Mouse (Mus musculus) layer of hippocampus, postnatal 36 days (tissue): ENCODE results near the gene Ckmt1. TPM values are rescaled to one million over a fixed set of nuclear protein-coding genes. Genes with fewer than 3 reads are reported as not detected.
A peak's percentile ranks its signal among the peaks of the same experiment; 100 is the strongest.
"Not testable (repeated sequence)": the region's sequence is repeated elsewhere in the genome, so short reads cannot be mapped to it uniquely, and the experiment has no call there.

Experiments used
- DNase-seq, 2 experiments: peaks; one replicate each; pipeline ENCODE4 v3.0.0; 2022
- total RNA-seq, 2 experiments: library from RNA; stranded (reverse); gene quantifications; 2 replicates each; pipeline ENCODE4 v1.2.3; 2021

Ckmt1 gene
- 100 to 1,000 TPM; 376 to 384 TPM for total RNA-seq

DNA sequence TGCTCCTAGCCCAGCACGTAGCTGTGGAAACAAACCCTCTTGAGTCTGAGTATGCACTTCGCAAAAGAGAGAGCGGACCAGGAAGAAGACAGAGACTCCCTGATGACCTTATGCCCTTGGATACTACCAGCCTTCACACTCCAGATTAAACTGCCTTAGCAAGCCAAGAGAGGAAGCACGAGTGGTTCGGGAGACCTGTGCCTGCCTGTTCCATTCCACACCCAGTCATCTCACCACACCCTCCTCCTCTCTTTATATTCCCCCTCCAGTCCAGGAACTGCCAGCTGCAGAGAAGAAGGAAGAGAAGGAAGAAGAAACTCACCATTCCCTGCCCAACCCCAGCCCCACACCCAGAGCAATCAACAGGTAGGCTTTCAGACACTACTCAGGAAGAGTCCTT lies at the start of gene Ckmt1:
Gene Ckmt1 (plus strand): TSS at position 221 of the 400 bp plus-strand sequence.
- no peak for DNase-seq

DNA sequence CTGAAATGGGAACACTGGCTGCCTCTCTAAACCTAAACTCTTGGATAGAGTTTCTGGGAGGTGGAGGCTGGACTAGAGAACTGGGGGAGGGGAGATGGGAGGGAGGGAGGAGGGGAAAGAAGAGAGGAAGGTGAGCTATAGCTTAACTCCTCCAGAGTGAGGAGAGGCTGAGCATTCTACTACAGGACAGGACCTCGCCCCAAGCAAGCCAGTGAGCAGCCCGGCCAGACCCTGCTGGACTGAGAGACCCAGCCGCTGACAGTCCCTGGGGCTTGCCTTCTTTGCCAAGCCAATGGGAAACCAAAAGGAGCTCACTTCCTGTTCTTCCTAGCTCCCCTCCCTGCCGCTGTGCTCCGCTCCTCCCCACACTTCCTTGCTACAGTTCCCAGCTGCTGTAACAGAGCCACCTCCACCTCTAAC lies 48.5 kb upstream of the Ckmt1 start:
- DNase-seq, result no peak

DNA sequence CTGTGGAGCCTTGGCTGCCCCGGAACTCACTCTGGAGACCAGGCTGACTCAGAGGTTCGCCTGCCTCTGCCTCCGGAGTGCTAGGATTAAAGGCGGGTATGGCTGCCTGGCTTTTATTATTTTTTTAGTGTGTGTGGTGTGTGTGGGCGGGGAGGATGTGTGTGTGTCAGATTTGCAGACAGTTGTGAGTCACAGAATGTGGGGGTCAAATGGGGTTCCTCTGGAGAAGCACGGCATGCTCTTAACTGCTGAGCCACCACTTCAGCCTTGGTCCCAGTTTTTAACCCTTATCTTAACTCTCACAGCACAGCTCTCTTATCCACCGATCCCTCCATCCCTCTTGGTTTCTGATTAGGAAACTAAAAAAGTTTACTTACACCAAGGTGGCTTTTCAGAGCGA lies 41.2 kb upstream of the Ckmt1 start:
- no peak for DNase-seq

DNA sequence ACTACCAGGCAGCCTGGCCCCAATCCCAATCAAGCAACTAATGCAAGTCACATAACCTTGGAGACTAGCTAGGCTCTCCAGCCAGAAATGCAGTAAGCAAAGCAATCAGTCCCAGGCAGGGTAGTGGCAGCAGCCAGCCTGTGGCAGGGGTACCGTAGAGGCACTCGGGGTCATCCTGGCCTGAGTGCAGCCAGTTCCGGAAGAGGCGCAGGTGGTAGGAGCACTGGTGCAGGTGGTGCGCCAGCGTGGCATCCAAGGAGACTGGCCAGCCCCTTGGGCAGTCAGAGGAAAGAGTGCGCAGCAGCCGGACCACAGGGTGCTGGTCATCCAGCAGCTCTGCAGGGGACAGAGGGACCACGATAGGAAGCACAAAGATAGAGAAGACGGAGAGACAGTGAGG lies 34.5 kb upstream of the Ckmt1 start:
- DNase-seq, result no peak

DNA sequence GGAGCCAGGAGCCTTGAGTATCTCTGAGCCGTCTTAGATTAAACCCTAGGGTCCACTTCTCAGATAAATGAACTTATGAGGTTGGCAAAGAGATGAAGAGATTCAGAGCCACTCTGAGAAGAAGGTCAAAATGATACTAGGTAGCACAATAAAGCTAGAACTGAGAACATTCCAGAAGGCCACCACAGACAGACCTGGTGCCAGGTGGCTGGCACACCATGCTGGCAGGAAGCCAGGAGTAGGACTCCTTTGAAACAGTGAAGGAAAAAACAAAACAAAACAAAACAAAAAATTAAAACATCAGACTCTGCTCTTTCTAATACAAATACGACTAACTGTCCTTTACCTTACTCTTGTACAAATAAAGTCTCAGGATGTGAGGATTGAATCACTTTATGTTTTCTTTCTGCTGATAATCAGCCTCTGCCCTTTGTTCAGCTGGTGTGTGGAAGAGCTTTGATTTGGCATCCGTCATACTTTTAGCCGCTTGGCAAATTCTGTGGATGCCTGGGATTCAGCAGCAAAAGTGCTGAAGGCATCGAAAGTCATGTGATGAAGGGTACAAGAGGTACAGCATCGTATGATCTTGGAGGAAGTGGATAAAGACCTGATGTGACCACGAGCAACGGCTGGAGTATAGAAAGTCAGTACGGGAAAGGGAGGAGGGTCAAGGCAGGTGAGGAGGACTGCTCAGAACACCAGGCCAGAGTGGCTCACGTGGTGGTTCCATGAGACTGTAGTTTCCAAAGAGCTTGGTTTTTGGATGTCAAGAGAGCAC lies 33.6 kb upstream of the Ckmt1 start:
- DNase-seq, result no peak

DNA sequence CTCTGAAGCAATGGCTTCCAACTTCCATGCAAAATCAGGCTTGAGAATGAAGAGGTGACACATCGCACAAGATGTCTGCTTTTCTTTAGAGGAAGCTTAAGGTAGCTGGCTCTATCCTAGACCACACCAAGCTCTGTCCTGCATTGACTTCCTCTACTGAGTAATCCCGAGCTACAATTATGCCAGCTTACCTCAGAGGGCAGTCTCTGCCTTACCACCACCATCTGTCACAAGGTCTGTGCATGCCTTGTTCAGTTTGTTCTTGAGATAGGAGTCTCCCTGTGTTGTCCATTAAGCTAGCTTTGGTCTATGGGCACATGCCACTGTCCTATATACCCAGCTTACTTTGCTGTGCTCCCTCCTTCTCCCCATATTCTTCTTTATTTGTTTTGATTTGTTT lies 28.0 kb upstream of the Ckmt1 start:
- DNase-seq, result no peak

DNA sequence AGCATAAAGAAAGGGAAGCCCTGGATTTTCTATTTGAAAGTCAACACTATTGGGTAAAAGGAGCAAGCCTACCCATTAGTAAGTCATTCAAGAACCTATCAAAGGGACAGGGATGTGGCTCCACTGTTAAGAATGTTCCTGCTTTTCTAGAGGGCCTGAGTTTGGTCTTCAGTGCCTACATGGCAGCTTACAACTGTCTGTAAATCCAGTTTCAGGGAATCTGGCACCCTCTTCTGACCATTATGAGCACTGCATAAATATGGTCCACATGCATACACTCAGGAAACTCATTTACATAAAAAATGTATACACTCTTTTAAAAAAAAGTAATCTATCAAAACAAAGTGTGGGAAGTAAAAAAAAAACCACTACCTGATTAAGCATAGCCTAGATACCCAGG lies 18.5 kb upstream of the Ckmt1 start:
- no peak for DNase-seq

DNA sequence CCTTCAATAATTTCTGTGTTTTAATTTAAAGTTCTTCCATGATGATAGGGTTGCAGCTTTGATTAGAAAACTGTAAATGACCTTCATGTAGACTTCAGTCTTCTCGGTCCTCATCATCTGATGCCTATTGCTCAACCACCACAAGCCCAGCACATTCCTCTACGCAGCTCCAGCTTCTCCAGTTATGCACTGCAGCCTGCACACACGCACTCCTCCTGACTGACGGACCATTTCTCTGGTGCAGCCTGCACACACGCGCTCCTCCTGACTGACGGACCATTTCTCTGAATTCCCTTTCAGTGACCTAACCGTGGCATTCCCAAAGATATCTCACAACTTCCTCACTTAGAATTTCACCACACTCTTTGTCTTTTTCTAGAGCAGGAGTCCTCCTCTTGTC lies 4.4 kb upstream of the Ckmt1 start:
- no peak for DNase-seq

DNA sequence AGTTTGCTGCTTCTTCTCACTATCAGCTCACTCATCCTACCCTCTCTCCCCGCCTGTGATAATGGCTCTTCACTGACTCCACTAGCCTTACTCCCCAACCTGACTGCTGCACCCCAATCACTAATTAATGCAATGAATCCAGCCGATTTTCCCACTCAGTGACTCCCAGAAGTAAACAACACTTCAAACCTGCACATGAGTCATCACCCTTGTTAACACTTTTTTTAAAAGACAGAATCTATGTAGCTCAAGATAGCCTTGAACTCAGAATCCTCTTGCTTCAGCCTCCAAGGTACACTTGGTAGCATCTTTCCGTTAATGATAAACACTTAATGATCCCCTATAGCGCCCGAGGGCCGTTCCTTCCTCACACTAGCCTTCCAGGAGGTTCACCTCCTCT lies 3.1 kb upstream of the Ckmt1 start:
- DNase-seq, result no peak

DNA sequence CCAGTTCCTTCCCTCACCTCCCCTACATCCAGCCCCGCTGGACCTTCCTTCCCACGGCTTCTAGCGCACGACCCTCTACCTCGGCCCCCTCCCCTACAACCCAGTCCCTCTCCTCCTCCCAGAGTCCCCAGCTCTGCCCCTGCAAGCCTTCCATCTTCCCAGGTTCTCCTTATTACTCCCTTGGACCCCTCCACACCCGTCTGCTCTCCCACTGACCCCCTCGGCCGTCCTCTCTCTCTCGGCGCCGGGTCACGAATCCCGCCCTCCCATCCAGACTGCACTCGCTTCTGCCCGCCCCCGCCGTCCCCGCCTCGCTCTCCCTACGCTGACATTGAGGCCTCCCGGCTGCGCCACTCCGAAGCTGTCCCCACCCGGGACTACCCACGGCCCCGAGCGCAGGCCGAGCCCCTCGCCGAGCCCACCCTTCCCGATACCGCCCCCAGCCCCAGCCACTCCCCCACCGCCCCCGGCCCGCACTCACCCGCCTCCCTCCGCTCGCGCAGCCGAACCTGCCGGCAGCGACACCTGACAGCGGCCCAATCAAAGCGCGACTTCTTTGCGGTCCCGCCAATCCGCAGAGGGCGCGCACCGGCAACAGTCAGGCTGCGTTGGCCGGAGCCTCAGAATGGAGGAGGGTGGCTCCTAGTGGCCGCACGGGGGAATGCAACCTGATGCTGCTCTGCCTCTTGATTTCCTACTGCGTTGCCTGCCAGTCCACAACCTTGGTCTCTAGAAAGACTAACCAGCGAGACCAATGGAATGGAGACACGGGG lies 2.5 kb upstream of the Ckmt1 start, which contains the start of gene Ppip5k1:
Gene Ppip5k1 (minus strand): TSS at position 577 of the 773 bp plus-strand sequence.
- peak; percentile 98 for DNase-seq

DNA sequence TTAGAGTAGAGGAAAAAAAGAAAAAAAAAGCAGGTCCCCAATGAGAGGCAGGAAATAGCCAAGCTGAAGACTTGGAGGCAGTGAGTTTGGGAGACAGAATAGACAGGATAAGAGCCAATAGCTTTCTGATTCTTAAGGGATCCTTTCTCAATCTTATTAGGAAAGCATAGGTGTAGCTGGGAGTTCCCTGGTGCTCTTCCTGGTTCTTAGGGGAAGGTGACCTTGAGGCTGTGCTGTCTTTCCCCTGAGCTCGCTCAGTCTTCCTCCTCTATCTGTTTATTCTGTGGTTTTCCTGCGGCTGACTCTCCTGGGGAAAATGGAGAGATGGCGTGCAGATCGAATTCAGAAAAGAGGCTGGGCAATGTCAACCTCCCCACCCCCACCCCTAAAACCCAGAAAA lies 447 bp downstream of the Ckmt1 start:
- DNase-seq, result no peak

DNA sequence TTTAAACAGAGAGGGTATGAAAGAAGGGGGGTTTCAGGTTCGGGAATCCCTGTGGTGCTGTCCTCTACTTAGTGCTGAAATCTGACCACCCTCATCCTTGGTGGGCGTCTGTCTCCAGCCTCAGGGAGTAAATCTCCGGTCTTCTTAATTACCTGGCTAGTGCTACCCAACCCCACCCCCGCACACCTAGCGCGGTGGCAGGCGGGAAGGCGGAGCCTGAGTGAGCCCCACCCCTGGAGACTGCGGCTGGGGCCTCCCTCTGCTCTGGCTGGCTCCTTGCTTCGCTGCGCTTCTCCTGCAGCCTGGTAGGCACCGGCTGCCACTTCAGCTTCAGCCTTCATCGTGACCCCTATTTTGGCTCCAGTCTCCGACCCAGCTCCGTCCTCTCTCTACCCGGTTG lies 867 bp downstream of the Ckmt1 start:
- DNase-seq, result peak; percentile 83 to 84

DNA sequence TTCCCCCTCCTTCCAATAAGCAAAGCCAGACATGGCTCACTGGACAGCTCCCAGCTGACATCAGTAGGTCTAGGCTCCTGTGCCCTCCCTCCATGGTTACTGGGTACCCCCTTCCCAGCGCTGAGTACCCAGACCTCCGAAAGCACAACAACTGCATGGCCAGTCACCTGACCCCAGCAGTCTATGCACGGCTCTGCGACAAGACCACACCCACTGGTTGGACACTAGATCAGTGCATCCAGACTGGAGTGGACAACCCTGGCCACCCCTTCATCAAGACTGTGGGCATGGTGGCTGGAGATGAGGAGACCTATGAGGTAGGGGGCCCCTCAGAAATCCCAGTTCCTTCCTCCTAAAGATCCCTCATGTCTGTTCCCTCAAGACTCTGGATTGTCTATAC lies 1.9 kb downstream of the Ckmt1 start:
- no peak for DNase-seq

DNA sequence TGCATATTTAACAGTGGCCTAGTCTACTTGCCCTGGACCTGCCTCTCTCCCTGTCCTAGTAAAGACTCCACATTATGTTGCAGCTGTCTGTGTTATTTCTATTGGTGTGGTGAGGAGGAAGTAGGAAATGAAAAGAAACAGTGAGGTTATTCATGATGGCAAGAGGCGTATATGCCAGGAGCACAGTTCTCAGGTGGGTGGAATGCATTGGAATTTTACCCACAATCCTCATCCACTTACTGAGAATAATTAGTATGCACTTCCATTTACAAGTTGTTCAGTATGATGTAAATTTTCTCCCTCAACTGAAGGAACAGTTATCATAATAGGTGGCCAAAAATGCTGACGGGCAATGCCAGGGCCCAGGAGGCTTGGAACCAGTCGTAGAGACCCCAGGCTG lies 6.1 kb downstream of the Ckmt1 start:
- no peak for DNase-seq

DNA sequence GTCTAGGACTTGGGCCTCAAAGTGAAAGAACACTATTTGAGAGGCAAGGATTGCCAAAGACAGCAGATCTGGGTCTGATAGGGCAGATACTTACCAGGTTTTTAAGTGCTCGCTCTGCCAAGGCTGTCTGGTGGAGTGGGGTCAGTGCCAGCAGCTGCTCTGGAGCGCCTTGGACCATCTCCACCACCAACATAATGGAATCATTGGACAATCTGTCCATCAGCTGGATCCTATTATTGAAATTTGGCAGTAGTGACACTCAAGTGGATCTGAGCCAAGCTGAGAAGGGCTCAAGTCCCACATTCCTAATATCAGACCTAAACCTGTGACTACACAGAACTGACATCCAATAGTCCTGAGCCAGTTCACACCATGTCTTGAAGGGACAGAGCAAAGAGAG lies 11.3 kb downstream of the Ckmt1 start:
- DNase-seq, result no peak

DNA sequence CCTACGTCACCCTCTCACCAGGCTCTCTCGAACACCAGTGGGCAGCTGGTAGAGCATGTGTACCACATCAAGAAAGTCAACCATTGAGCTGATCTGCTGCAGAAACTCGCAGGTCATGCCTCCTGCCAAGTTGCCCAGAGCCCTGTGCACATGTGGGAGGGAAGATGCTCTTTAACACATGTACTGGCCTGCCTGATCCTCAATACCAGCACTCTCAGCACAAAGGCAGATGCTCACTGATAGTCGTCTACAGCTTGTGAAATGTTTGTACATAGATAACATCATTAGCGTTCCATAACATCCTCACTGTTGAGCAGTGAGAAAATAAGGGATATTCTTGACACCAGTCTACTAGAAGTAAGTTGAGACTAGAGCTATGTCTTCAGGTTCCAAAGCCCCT lies 13.4 kb downstream of the Ckmt1 start:
- DNase-seq, result no peak

DNA sequence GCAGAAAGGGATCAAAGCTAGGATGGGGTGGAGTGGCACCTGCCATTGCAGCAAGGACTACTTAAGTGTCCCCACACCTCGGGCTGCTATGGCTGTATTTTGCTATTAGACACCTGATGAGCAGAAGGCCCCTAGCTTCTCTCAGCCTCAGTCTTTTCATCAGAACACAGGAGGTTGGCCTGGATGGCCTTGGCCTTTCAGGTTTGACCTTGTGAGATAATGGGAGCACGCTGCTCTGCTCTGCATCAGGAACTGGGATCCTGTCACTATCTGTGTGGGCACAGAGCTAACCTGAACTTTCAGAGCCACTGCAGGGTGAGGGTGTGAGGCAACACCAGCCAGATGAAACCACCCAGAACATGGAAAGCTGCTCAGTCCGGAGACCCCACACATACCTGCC lies 14.8 kb downstream of the Ckmt1 start:
- no peak for DNase-seq

DNA sequence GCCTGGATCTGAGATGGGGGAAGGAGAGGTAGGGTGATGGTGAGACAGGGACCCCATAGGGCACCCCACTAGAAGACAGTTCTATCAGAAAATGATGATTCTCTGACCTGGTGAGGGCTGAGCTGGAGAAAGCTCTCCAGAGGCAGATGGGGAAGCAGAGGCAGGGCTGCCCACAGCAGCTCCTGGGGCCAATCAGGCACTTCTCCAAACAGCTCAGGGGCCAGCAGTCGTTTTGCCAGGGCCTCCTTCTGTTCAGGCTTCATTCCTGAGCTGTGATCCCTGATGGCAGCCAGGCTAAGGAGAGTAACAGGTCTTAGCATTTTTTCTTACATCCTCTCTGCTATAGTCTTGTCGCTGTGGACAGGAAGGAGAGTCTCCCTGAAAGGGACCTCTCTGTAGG lies 17.3 kb downstream of the Ckmt1 start:
- DNase-seq, result no peak

DNA sequence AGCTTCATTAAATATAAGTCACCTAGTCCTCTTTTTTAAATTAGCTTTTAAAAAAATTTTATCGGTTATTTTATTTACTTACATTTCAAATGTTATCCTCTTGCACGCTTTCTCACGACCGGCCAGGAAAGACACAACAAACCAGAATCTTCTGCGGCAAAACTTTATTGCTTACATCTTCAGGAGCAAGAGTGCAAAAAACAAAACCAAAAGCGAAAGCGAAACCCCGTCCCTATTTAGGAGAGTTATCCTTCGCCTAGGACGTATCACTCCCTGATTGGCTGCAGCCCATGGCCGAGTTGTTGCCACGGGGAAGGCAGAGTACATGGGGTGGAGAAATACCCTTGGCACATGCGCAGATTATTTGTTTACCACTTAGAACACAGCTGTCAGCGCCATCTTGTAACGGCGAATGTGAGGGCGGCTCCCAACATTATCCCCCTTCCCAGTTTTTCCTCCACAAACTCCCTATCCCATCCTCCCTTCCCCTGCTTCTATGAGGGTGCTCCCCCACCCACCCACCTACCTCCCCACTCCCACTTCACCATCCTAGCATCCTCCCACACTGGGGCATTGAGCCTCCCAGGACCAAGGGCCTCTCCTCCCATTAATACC lies 29.6 kb downstream of the Ckmt1 start, which contains the start of gene Strc:
Gene Strc (minus strand): TSS at position 208 of the 615 bp plus-strand sequence.
- DNase-seq, result not testable (repeated sequence)

DNA sequence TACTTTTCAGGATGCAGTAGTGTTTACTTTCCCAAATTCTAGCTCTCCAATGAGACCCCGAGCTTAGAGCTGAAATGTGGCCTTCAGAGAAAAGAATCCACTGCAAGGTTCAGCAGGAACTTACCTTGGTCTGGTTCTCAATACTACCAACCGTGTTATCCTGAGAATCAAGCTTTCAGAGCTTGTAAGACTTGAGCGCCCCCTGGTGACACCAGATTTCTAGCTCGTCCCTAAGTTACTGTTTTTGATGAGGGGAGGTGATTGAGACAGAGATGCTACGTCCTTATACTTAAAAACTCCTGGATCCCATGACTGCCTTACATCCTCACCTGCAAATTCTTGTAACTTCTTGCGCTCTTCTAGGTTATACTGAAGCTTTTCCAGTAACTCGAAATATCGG lies 39.1 kb downstream of the Ckmt1 start:
- peak; percentile 76 to 83 for DNase-seq

DNA sequence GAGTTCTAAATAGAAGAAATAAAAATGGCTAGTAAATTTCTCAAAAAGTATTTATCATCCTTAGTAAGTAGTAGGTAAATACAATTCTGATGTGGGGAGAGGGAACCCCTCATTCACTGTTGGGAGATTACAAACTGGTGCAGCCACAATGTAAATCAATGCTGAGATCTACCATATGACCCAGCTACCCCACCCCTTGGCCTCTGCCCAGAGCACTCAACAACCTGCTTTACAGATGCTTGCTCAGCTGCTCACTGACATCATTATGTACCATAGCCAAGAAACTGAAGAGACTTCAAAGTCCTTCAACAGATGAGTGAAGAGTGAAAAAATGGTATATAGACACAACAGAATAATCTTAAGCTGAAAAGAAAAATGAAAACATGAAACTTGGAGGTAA lies 45.8 kb downstream of the Ckmt1 start:
- no peak for DNase-seq

DNA sequence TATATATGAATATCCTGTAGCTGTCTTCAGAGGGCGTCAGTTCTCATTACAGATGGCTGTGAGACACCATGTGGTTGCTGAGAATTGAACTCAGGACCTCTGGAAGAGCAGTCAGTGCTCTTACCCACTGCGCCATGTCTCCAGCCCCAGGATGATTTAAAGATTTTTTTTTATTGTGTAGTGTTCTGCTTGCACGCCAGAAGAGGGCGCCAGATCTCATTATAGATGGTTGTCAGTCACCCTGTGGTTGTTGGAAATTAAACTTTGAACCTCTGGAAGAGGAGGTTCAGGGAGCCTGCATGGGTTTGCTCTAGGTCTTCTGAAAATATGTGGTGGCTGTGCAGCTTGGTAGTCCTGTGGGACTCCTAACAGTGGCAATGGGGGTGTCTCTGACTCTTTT lies 50.6 kb downstream of the Ckmt1 start:
- DNase-seq, result no peak

DNA sequence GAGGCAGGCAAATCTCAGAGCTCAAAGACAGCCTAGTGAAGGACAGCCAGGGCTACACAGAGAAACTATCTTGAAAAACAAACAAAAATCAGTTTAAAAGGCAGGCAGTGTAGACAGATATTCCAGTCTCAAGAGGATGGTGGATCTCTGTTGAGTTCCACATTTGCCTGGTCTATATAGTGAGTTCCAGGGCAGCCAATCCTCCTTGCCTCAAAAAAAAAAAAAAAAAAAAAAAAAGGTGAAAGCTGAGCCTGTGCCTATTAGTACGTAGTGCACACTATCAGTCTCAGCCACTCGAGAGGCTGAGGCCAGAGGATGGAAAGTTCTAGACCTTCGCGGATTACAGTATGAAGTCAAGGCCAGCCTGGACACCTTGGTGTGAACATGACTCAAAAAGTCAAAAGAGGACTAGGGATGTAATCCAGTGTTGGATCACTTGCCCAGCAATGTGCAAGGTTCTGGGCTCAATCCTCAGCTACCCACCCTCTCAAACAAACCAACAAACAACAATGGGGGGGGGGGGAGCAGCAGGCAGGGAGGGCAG lies 55.4 kb downstream of the Ckmt1 start:
- DNase-seq, result peak in 1 of 2 experiments; percentile 8
